Mouse (Mus musculus) left cerebral cortex, postnatal 4 days (tissue): Measurements from ENCODE around the gene Aktip. TPM values are rescaled to one million over a fixed set of nuclear protein-coding genes. Genes with fewer than 3 reads are reported as not detected.

Experiments
- DNase-seq: peaks from one replicate; pipeline ENCODE4 v3.0.0-alpha.2; 2022
- intact Hi-C: fragments of 180-260 bp; cut with DNase I; formaldehyde crosslinking; loops from one replicate; pipeline ENCODE4 v1.15.1; 2025
- total RNA-seq, 2 experiments: library from RNA; stranded (reverse); gene quantifications; 2 replicates each; pipeline ENCODE4 v1.2.3; 2021

Gene Aktip
- total RNA-seq, 2 experiments from 2014 or later, result 73.7 to 78.2 TPM

- no peak for DNase-seq
- intact Hi-C loops, result no loop called here
These were observed 134.6 kb downstream of the Aktip start for GRCm38 (mm10) chr8:91065179-91065578.

Other genes with a start within 250 kb of the Aktip start
- gene Rbl2, start 129.9 kb downstream of the Aktip start, total RNA-seq, result 10 to 100 TPM; 32.1 to 34.1 TPM
- gene Rpgrip1l, start 113.3 kb upstream of the Aktip start, total RNA-seq, result 10 to 100 TPM; 19.9 to 23.9 TPM
- gene Fto, start 113.5 kb upstream of the Aktip start, total RNA-seq, result 100 to 1,000 TPM; 121 to 133 TPM